Mouse (Mus musculus) heart, embryonic 10.5 days (tissue): ENCODE results near the gene Tnk1. TPM values are rescaled to one million over a fixed set of nuclear protein-coding genes. Genes with fewer than 3 reads are reported as not detected.

ENCODE experiments used
- DNase-seq: peaks from one replicate; pipeline ENCODE4 v3.0.0-alpha.2; 2017; ENCODE audit warnings: low spot score
- H3K27ac ChIP-seq: fragments of 300-500 bp; sonication (generic); 2 replicates; pipeline ENCODE4 v1.5.1; 2016; ENCODE audit warnings: mild to moderate bottlenecking
- H3K27me3 ChIP-seq: fragments of 300-500 bp; sonication (generic); 2 replicates; pipeline ENCODE4 v1.6.1; 2016; ENCODE audit warnings: mild to moderate bottlenecking; ENCODE audit not compliant: poor library complexity, insufficient read depth, severe bottlenecking
- H3K36me3 ChIP-seq: fragments of 300-500 bp; sonication (generic); 2 replicates; pipeline ENCODE4 v1.6.1; 2016; ENCODE audit warnings: mild to moderate bottlenecking, moderate library complexity
- H3K4me1 ChIP-seq: fragments of 300-500 bp; sonication (generic); 2 replicates; pipeline ENCODE4 v1.6.1; 2016; ENCODE audit warnings: mild to moderate bottlenecking
- H3K4me3 ChIP-seq: fragments of 300-500 bp; sonication (generic); 2 replicates; pipeline ENCODE4 v1.5.1; 2016; ENCODE audit warnings: mild to moderate bottlenecking, moderate library complexity
- H3K9me3 ChIP-seq: fragments of 300-500 bp; sonication (generic); 2 replicates; pipeline ENCODE4 v1.6.1; 2016; ENCODE audit warnings: mild to moderate bottlenecking, moderate library complexity
- WGBS: fragments of 180-500 bp; shearing (Covaris S2); methylation state at CpG from one replicate; pipeline ENCODE4 v1.1.7; 2016; 5-methylcytosine and 5-hydroxymethylcytosine counted together
- polyA plus RNA-seq: library from polyadenylated mRNA; unstranded; fragments of >200 nt; fragmentation: Nextera tagmentation; extraction: Ambion mirVana; gene quantifications from 2 replicates; pipeline ENCODE4 v1.2.1, GENCODE M21; 2016

The Tnk1 gene
- polyA plus RNA-seq, 1 experiment from 2014 or later, result 1.2 TPM

- peak overlapping the region; percentile 8; the same call in 1 of the 2 replicates for H3K4me3 ChIP-seq
- H3K27ac ChIP-seq, result peak overlapping the region; percentile 74
- H3K9me3 ChIP-seq, result no peaks in the 10 kb centered on the region
- H3K4me1 ChIP-seq, result peaks cover 61% of the 10 kb centered on the region
- 0 out of 2 replicates have a peak, but pooled peaks cover 2% of the 10 kb centered on the region for H3K36me3 ChIP-seq
- DNase-seq, result no peak
- H3K27me3 ChIP-seq, result peaks cover 1% of the 10 kb centered on the region; the same call in 1 of the 2 replicates
- 81% methylated on average over 8 of the region's 8 CpGs for WGBS
These were observed 26.1 kb upstream of the Tnk1 start for GRCm38 (mm10) chr11:69884663-69885062.

GRCm38 (mm10) chr11:69884240-69884639, 25.7 kb upstream of the Tnk1 start:
- no peaks in the 10 kb centered on the region for H3K9me3 ChIP-seq
- peaks cover 6% of the 10 kb centered on the region; the same call in 1 of the 2 replicates for H3K27me3 ChIP-seq
- no peak for DNase-seq
- H3K27ac ChIP-seq, result peak overlapping the region; percentile 74
- H3K36me3 ChIP-seq, result 0 out of 2 replicates have a peak, but pooled peaks cover 2% of the 10 kb centered on the region
- peak overlapping the region; percentile 8; the same call in 1 of the 2 replicates for H3K4me3 ChIP-seq
- WGBS, result 74% methylated on average over 9 of the region's 9 CpGs
- peaks cover 61% of the 10 kb centered on the region for H3K4me1 ChIP-seq

GRCm38 (mm10) chr11:69883527-69884151, 25.1 kb upstream of the Tnk1 start:
- WGBS, result 80% methylated on average over 8 of the region's 8 CpGs
- DNase-seq, result peak; percentile 73
- H3K36me3 ChIP-seq, result 0 out of 2 replicates have a peak, but pooled peaks cover 2% of the 10 kb centered on the region
- H3K9me3 ChIP-seq, result no peaks in the 10 kb centered on the region
- H3K27ac ChIP-seq, result peak overlapping the region; percentile 74
- H3K4me1 ChIP-seq, result peaks cover 67% of the 10 kb centered on the region
- H3K4me3 ChIP-seq, result no peak overlapping the region
- H3K27me3 ChIP-seq, result peaks cover 6% of the 10 kb centered on the region; the same call in 1 of the 2 replicates

- no peak for DNase-seq
- Histone ChIP-seq H3K9me3 (no peaks in the 10 kb centered on the region), H3K27me3 (peaks cover 6% of the 10 kb centered on the region; the same call in 1 of the 2 replicates), H3K4me3 (no peak overlapping the region), H3K4me1 (peaks cover 71% of the 10 kb centered on the region), H3K36me3 (0 out of 2 replicates have a peak, but pooled peaks cover 2% of the 10 kb centered on the region), H3K27ac (no peak overlapping the region)
- WGBS, result 62% methylated on average over 4 of the region's 4 CpGs
These were observed 24.5 kb upstream of the Tnk1 start for GRCm38 (mm10) chr11:69883066-69883465.

- no peak for DNase-seq
- peaks cover 75% of the 10 kb centered on the region for H3K4me1 ChIP-seq
- peak overlapping the region; percentile 91 for H3K27ac ChIP-seq
- no peaks in the 10 kb centered on the region for H3K9me3 ChIP-seq
- 61% methylated on average over 21 of the region's 21 CpGs for WGBS
- 0 out of 2 replicates have a peak, but pooled peaks cover 2% of the 10 kb centered on the region for H3K36me3 ChIP-seq
- H3K4me3 ChIP-seq, result peak overlapping the region; percentile 71
- H3K27me3 ChIP-seq, result peaks cover 6% of the 10 kb centered on the region; the same call in 1 of the 2 replicates
These were observed 23.5 kb upstream of the Tnk1 start for GRCm38 (mm10) chr11:69881787-69882670.

GRCm38 (mm10) chr11:69880853-69881603, 22.5 kb upstream of the Tnk1 start, which contains the start of gene Kctd11:
TSS of gene Kctd11 (minus strand) at chr11:69881406.
- WGBS, result under 1% methylated on average over 46 of the region's 46 CpGs

GRCm38 (mm10) chr11:69880506-69880852, 21.9 kb upstream of the Tnk1 start:
- Histone ChIP-seq H3K36me3 (no peaks in the 10 kb centered on the region), H3K4me1 (peaks cover 75% of the 10 kb centered on the region), H3K9me3 (no peaks in the 10 kb centered on the region), H3K4me3 (peak overlapping the region; percentile 71), H3K27ac (peak overlapping the region; percentile 91), H3K27me3 (peaks cover 6% of the 10 kb centered on the region; the same call in 1 of the 2 replicates)
- under 1% methylated on average over 18 of the region's 18 CpGs for WGBS
- DNase-seq, result no peak

More at GRCm38 (mm10) chr11:69880853-69881603, 22.5 kb upstream of the Tnk1 start, which contains the start of gene Kctd11:
- Histone ChIP-seq H3K36me3 (no peaks in the 10 kb centered on the region), H3K4me3 (peak within 1 kb of the TSS; percentile 71), H3K27me3 (peaks cover 6% of the 10 kb centered on the region; the same call in 1 of the 2 replicates), H3K27ac (peak within 1 kb of the TSS; percentile 91), H3K4me1 (peaks cover 75% of the 10 kb centered on the region), H3K9me3 (no peaks in the 10 kb centered on the region)
- peak; percentile 97 for DNase-seq

- peaks cover 6% of the 10 kb centered on the region; the same call in 1 of the 2 replicates for H3K27me3 ChIP-seq
- peaks cover 67% of the 10 kb centered on the region for H3K4me1 ChIP-seq
- peak overlapping the region; percentile 91 for H3K27ac ChIP-seq
- 51% methylated on average over 15 of the region's 15 CpGs for WGBS
- H3K36me3 ChIP-seq, result no peaks in the 10 kb centered on the region
- H3K9me3 ChIP-seq, result no peaks in the 10 kb centered on the region
- no peak for DNase-seq
- peak overlapping the region; percentile 71 for H3K4me3 ChIP-seq
These were observed 21.2 kb upstream of the Tnk1 start for GRCm38 (mm10) chr11:69879711-69880110.

DNA sequence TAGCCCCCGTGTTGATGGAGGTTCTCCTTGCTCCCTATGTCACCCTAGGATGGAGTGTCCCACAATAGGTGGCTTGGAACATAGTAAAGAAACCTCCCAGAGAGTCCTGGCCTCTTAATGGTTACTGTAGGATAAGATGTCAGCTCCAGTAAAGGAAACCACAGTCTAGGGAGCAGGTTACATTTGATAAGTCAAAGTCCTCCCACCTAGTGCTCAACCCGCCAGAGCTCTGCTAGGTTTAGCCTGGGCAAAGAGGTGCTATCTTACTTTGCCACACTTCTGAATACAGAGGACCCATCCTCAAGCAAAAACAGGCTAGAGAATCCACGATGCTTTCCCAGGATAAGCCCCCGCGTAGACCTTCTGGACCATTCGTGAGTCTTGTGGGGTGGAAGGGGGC, 20.4 kb upstream of the Tnk1 start:
- Histone ChIP-seq H3K27ac (peak overlapping the region; percentile 91; the same call in 1 of the 2 replicates), H3K4me3 (peak overlapping the region; percentile 71), H3K36me3 (no peaks in the 10 kb centered on the region), H3K4me1 (peaks cover 59% of the 10 kb centered on the region), H3K9me3 (no peaks in the 10 kb centered on the region), H3K27me3 (peaks cover 6% of the 10 kb centered on the region; the same call in 1 of the 2 replicates)
- 85% methylated on average over 6 of the region's 6 CpGs for WGBS
- DNase-seq, result no peak

GRCm38 (mm10) chr11:69878399-69878798, 19.9 kb upstream of the Tnk1 start:
- H3K4me1 ChIP-seq, result peaks cover 58% of the 10 kb centered on the region
- no peaks in the 10 kb centered on the region for H3K9me3 ChIP-seq
- DNase-seq, result no peak
- no peaks in the 10 kb centered on the region for H3K36me3 ChIP-seq
- no peak overlapping the region for H3K4me3 ChIP-seq
- H3K27me3 ChIP-seq, result peaks cover 6% of the 10 kb centered on the region; the same call in 1 of the 2 replicates
- WGBS, result 88% methylated on average over 3 of the region's 3 CpGs
- H3K27ac ChIP-seq, result no peak overlapping the region

DNA sequence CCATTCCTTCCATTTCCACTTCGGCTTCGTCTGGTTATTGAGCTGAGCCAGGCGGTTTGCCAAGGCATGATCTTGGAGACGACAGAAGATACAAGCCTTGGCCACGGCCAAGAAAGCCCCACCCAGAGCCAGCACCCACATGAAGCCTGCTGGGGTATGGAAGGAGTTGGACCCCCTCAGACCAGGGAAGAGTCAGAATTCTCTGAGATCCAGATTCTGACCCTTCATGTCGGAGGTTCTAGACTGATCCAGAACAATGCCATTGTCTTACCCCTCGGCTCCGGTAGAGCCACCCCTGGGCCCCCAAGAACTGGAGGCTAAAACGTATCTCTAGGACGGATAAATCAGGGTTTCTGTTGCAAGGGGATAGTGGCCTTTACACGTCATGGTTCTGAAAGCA, 19.3 kb upstream of the Tnk1 start, which contains the start of gene Tmem95:
Gene Tmem95 (minus strand): TSS at position 141 of the 400 bp plus-strand sequence.
- peaks cover 6% of the 10 kb centered on the region; the same call in 1 of the 2 replicates for H3K27me3 ChIP-seq
- WGBS, result 86% methylated on average over 11 of the region's 11 CpGs
- H3K9me3 ChIP-seq, result no peaks in the 10 kb centered on the region
- peak within 1 kb of the TSS; percentile 71 for H3K4me3 ChIP-seq
- no peak for DNase-seq
- H3K27ac ChIP-seq, result peak within 1 kb of the TSS; percentile 19; the same call in 1 of the 2 replicates
- H3K36me3 ChIP-seq, result no peaks in the 10 kb centered on the region
- H3K4me1 ChIP-seq, result peaks cover 58% of the 10 kb centered on the region

DNA sequence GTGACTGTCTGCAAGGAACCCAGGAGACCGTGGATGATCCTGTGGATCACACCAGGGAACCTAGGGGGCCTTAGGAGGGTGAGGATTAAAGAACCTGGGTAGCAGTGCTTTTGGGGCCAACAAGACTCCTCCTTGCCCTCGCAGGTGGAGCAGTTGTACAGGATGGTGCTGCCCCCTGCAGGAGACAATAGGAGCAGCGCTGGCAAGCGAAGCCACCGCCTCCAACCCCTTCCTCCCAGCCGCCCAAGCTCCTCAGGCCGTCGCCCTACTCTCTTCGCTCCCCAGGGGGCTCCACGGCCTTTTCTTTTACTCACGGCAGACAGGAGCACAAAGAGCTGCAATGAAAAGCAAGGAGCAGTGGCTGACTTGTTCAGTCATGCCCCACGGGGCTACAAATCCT, 18.3 kb upstream of the Tnk1 start:
- Histone ChIP-seq H3K27ac (peak overlapping the region; percentile 19; the same call in 1 of the 2 replicates), H3K36me3 (no peaks in the 10 kb centered on the region), H3K4me3 (peak overlapping the region; percentile 37), H3K27me3 (peaks cover 6% of the 10 kb centered on the region; the same call in 1 of the 2 replicates), H3K4me1 (peaks cover 52% of the 10 kb centered on the region), H3K9me3 (no peaks in the 10 kb centered on the region)
- 3% methylated on average over 12 of the region's 12 CpGs for WGBS
- DNase-seq, result peak; percentile 94
